ENCODE assay signal across 7 mouse cellular contexts in genomic region chr17:24898041-24898854, GRCm38 (mm10). TPM values are rescaled to one million over a fixed set of nuclear protein-coding genes. Genes with fewer than 3 reads are reported as not detected.
DNase-seq lines count a peak whose midpoint lies in the region; ATAC-seq and TF ChIP-seq lines count a peak whose summit lies in the region.

No protein-coding gene starts in this region.

- TF ChIP-seq POLR2A in cortical plate, adult 2 months (IDR thresholded peaks at IDR 0.05; ENCODE audit: extremely low read depth, insufficient read depth, low read length): no peak; the same call in 1 of the 2 replicates
- no peak for TF ChIP-seq POLR2A in limb, embryonic 14.5 days (IDR thresholded peaks at IDR 0.05; ENCODE audit: borderline replicate concordance, extremely low read depth, insufficient read depth, insufficient read length)

- no peak overlapping the region for H3K9ac ChIP-seq in heart, embryonic 16.5 days (ENCODE audit: low read length)
- H3K9ac ChIP-seq in limb, embryonic 14.5 days (ENCODE audit: low read depth, low read length, severe bottlenecking): no peak overlapping the region

- WGBS in heart, embryonic 16.5 days: 74% methylated on average over 4 of the region's 4 CpGs
- WGBS in limb, embryonic 14.5 days: 85% methylated on average over 4 of the region's 4 CpGs

- peaks cover 42% of the 10 kb centered on the region for H3K36me3 ChIP-seq in heart, embryonic 16.5 days (ENCODE audit: control insufficient read depth, insufficient read depth)
- peaks cover 81% of the 10 kb centered on the region for H3K36me3 ChIP-seq in E14TG2a.4 (ENCODE audit: insufficient read depth, low read length)
- H3K36me3 ChIP-seq in limb, embryonic 14.5 days (ENCODE audit: control insufficient read depth, insufficient read depth, low read length): peaks cover 71% of the 10 kb centered on the region

- no peak for ATAC-seq in heart, embryonic 16.5 days (replicated peaks; ENCODE audit: extremely low read depth, insufficient read depth, low FRiP score)
- ATAC-seq in limb, embryonic 14.5 days (ENCODE audit: low FRiP score, low read depth): no peak
- no peak for ATAC-seq in CD4-positive, CD25-positive, alpha-beta regulatory T cell, adult 4 months

- H3K9me3 ChIP-seq in heart, embryonic 16.5 days (replicated peaks; ENCODE audit: control insufficient read depth, low read length): no peaks in the 10 kb centered on the region
- H3K9me3 ChIP-seq in E14TG2a.4 (ENCODE audit: low read length): no peaks in the 10 kb centered on the region
- H3K9me3 ChIP-seq in limb, embryonic 14.5 days (ENCODE audit: control insufficient read depth, low read length): no peaks in the 10 kb centered on the region

- peaks cover 30% of the 10 kb centered on the region for H3K4me1 ChIP-seq in heart, embryonic 16.5 days (ENCODE audit: control insufficient read depth, insufficient read depth, low read length)
- peaks cover 55% of the 10 kb centered on the region for H3K4me1 ChIP-seq in E14TG2a.4 (replicated peaks; ENCODE audit: low read depth, low read length)
- peaks cover 5% of the 10 kb centered on the region; the same call in 1 of the 2 replicates for H3K4me1 ChIP-seq in cortical plate, adult 2 months (ENCODE audit: control insufficient read depth, insufficient read depth, low read length)
- peaks cover 22% of the 10 kb centered on the region for H3K4me1 ChIP-seq in limb, embryonic 14.5 days (ENCODE audit: control insufficient read depth, insufficient read depth, low read length)

- H3K4me3 ChIP-seq in heart, embryonic 16.5 days (ENCODE audit: low read length): no peak overlapping the region
- 0 out of 2 replicates have a peak overlapping the region, but pooled peaks have one; percentile 94 for H3K4me3 ChIP-seq in E14TG2a.4 (replicated peaks; ENCODE audit: low read length)
- peak overlapping the region; percentile 80; the same call in 1 of the 2 replicates for H3K4me3 ChIP-seq in cortical plate, adult 2 months (ENCODE audit: insufficient read depth, low read length)
- 0 out of 2 replicates have a peak overlapping the region, but pooled peaks have one; percentile 2 for H3K4me3 ChIP-seq in limb, embryonic 14.5 days (replicated peaks; ENCODE audit: low read length)

- TF ChIP-seq CTCF in E14TG2a.4 (conservative IDR thresholded peaks at IDR 0.05; ENCODE audit: low read length): no peak
- no peak for TF ChIP-seq CTCF in cortical plate, adult 2 months (IDR thresholded peaks at IDR 0.05; ENCODE audit: extremely low read depth, insufficient read depth, low read length)

- H3K4me2 ChIP-seq in heart, embryonic 16.5 days (ENCODE audit: low read depth, low read length): no peak overlapping the region
- no peak overlapping the region for H3K4me2 ChIP-seq in limb, embryonic 14.5 days (replicated peaks; ENCODE audit: low read depth, low read length, severe bottlenecking)

- no peak for DNase-seq in heart, adult 8-10 months (ENCODE audit: low spot score)
- no peak for DNase-seq in limb, embryonic 14.5 days (ENCODE audit: low spot score)
- DNase-seq in urinary bladder, postnatal 36 days (ENCODE audit: low spot score in 2 of 2): no peak

- 0 out of 2 replicates have a peak overlapping the region, but pooled peaks have one; percentile 44 for H3K27ac ChIP-seq in heart, embryonic 16.5 days (ENCODE audit: low read length)
- H3K27ac ChIP-seq in cortical plate, adult 2 months (ENCODE audit: insufficient read depth, low read length): no peak overlapping the region
- no peak overlapping the region for H3K27ac ChIP-seq in limb, embryonic 14.5 days (replicated peaks; ENCODE audit: low read depth, low read length)

- no peaks in the 10 kb centered on the region for H3K27me3 ChIP-seq in heart, embryonic 16.5 days (ENCODE audit: control insufficient read depth, insufficient read depth, low read length)
- no peaks in the 10 kb centered on the region for H3K27me3 ChIP-seq in E14TG2a.4 (ENCODE audit: insufficient read depth, low read length)
- no peaks in the 10 kb centered on the region for H3K27me3 ChIP-seq in limb, embryonic 14.5 days (ENCODE audit: control insufficient read depth, insufficient read depth, low read length)

RNA-seq across cellular contexts. Expression of gene Nme3, which starts 1.9 kb away (rescaled TPM):
- polyA plus RNA-seq in heart, embryonic 16.5 days (2015; fragmentation: Nextera tagmentation; extraction: Ambion mirVana): 38.2 and 42.1 TPM in 2 replicates
- 10 to 100 TPM; 29.0 to 31.4 (median 29.5) TPM for total RNA-seq in heart, adult 8-10 months (2022)
- polyA plus RNA-seq in cortical plate, adult 2 months (2012; rRNA removed): 94.5 and 94.7 TPM in 2 replicates
- 30.3 and 36.5 TPM in 2 replicates for polyA plus RNA-seq in limb, embryonic 14.5 days (2012; rRNA removed)
- 47.6 and 48.4 TPM in 2 replicates for polyA plus RNA-seq in limb, embryonic 14.5 days (2014; fragmentation: Nextera tagmentation; extraction: Ambion mirVana)
- 10 to 100 TPM; 40.7 to 52.5 TPM for polyA plus RNA-seq in CD4-positive, CD25-positive, alpha-beta regulatory T cell, adult 4 months (2017; shearing (Covaris generic))

RNA-seq across cellular contexts. Expression of gene Mrps34, which starts 3.3 kb away (rescaled TPM):
- 86.8 and 94.8 TPM in 2 replicates for polyA plus RNA-seq in heart, embryonic 16.5 days (2015; fragmentation: Nextera tagmentation; extraction: Ambion mirVana)
- total RNA-seq in heart, adult 8-10 months (2022): 100 to 1,000 TPM in 2 of 4 experiments, 10 to 100 TPM in 2; 88.8 to 125 (median 109) TPM
- 115 and 117 TPM in 2 replicates for polyA plus RNA-seq in cortical plate, adult 2 months (2012; rRNA removed)
- polyA plus RNA-seq in limb, embryonic 14.5 days (2012; rRNA removed): 101 and 121 TPM in 2 replicates
- 82.1 and 82.7 TPM in 2 replicates for polyA plus RNA-seq in limb, embryonic 14.5 days (2014; fragmentation: Nextera tagmentation; extraction: Ambion mirVana)
- polyA plus RNA-seq in CD4-positive, CD25-positive, alpha-beta regulatory T cell, adult 4 months (2017; shearing (Covaris generic)): 10 to 100 TPM; 74.5 to 78.5 TPM

RNA-seq across cellular contexts. Expression of gene Eme2, which starts 3.4 kb away (rescaled TPM):
- polyA plus RNA-seq in heart, embryonic 16.5 days (2015; fragmentation: Nextera tagmentation; extraction: Ambion mirVana): 18.2 and 20.4 TPM in 2 replicates
- total RNA-seq in heart, adult 8-10 months (2022): 10 to 100 TPM; 19.4 to 23.5 (median 21.1) TPM
- polyA plus RNA-seq in cortical plate, adult 2 months (2012; rRNA removed): 62.4 and 65.0 TPM in 2 replicates
- polyA plus RNA-seq in limb, embryonic 14.5 days (2012; rRNA removed): 39.1 and 43.9 TPM in 2 replicates
- polyA plus RNA-seq in limb, embryonic 14.5 days (2014; fragmentation: Nextera tagmentation; extraction: Ambion mirVana): 28.7 and 28.9 TPM in 2 replicates
- polyA plus RNA-seq in CD4-positive, CD25-positive, alpha-beta regulatory T cell, adult 4 months (2017; shearing (Covaris generic)): 10 to 100 TPM; 19.9 to 41.4 TPM

RNA-seq across cellular contexts. Expression of gene Spsb3, which starts 11.8 kb away (rescaled TPM):
- polyA plus RNA-seq in heart, embryonic 16.5 days (2015; fragmentation: Nextera tagmentation; extraction: Ambion mirVana): 33.7 and 34.0 TPM in 2 replicates
- total RNA-seq in heart, adult 8-10 months (2022): 10 to 100 TPM; 25.8 to 29.3 (median 27.7) TPM
- polyA plus RNA-seq in cortical plate, adult 2 months (2012; rRNA removed): 91.9 and 92.7 TPM in 2 replicates
- 49.6 and 53.4 TPM in 2 replicates for polyA plus RNA-seq in limb, embryonic 14.5 days (2012; rRNA removed)
- polyA plus RNA-seq in limb, embryonic 14.5 days (2014; fragmentation: Nextera tagmentation; extraction: Ambion mirVana): 39.4 and 40.8 TPM in 2 replicates
- polyA plus RNA-seq in CD4-positive, CD25-positive, alpha-beta regulatory T cell, adult 4 months (2017; shearing (Covaris generic)): 10 to 100 TPM; 53.0 to 59.5 TPM

RNA-seq across cellular contexts. Expression of gene Nubp2, which starts 12.1 kb away (rescaled TPM):
- 37.9 and 38.3 TPM in 2 replicates for polyA plus RNA-seq in heart, embryonic 16.5 days (2015; fragmentation: Nextera tagmentation; extraction: Ambion mirVana)
- 10 to 100 TPM; 17.2 to 20.1 (median 19.2) TPM for total RNA-seq in heart, adult 8-10 months (2022)
- polyA plus RNA-seq in cortical plate, adult 2 months (2012; rRNA removed): 24.6 and 27.3 TPM in 2 replicates
- polyA plus RNA-seq in limb, embryonic 14.5 days (2012; rRNA removed): 27.4 and 31.2 TPM in 2 replicates
- polyA plus RNA-seq in limb, embryonic 14.5 days (2014; fragmentation: Nextera tagmentation; extraction: Ambion mirVana): 54.0 and 55.5 TPM in 2 replicates
- 100 to 1,000 TPM in 1 of 2 experiments, 10 to 100 TPM in 1; 76.6 to 104 TPM for polyA plus RNA-seq in CD4-positive, CD25-positive, alpha-beta regulatory T cell, adult 4 months (2017; shearing (Covaris generic))
